Mouse (Mus musculus) ES-Bruce4 (cell line): ENCODE measurements at regions not wholly inside any gene's neighbourhood (a gene's known extent, or its start where the extent isn't known, plus 50 kb on each side); places are given as distances from the start of the nearest gene placed in this dataset.

Experiments
- CTCF ChIP-seq: IDR thresholded peaks from one replicate; pipeline ENCODE4 v1.8.1; 2011; ENCODE audit warnings: low read depth, low read length
- EP300 ChIP-seq: IDR thresholded peaks from 2 replicates; pipeline ENCODE4 v1.6.1; 2011; ENCODE audit warnings: low read depth, low read length; ENCODE audit not compliant: insufficient read depth
- POLR2A ChIP-seq: IDR thresholded peaks from one replicate; pipeline ENCODE4 v1.8.1; 2011; ENCODE audit warnings: low read length; ENCODE audit not compliant: insufficient read depth

GRCm38 (mm10) chr16:9364105-9364504, 534.2 kb downstream of the 1810013L24Rik start:
- no peak for TF ChIP-seq CTCF
- no peak for TF ChIP-seq EP300
- no peak for TF ChIP-seq POLR2A
